Mouse (Mus musculus) G1E (cell line): ENCODE results near the gene Dhx8.

ENCODE experiments used
- CTCF ChIP-seq: IDR thresholded peaks from 2 replicates; pipeline ENCODE4 v1.5.1; 2012; ENCODE audit warnings: low read depth, low read length, inconsistent platforms, mixed read lengths
- POLR2AphosphoS5 ChIP-seq: IDR thresholded peaks from 2 replicates; pipeline ENCODE4 v1.6.1; 2012; ENCODE audit warnings: low read depth, low read length, inconsistent platforms; ENCODE audit not compliant: insufficient replicate concordance
- TAL1 ChIP-seq: conservative IDR thresholded peaks from 2 replicates; pipeline ENCODE4 v1.6.1; 2012; ENCODE audit warnings: low read depth, low read length, inconsistent platforms, mixed read lengths

DNA sequence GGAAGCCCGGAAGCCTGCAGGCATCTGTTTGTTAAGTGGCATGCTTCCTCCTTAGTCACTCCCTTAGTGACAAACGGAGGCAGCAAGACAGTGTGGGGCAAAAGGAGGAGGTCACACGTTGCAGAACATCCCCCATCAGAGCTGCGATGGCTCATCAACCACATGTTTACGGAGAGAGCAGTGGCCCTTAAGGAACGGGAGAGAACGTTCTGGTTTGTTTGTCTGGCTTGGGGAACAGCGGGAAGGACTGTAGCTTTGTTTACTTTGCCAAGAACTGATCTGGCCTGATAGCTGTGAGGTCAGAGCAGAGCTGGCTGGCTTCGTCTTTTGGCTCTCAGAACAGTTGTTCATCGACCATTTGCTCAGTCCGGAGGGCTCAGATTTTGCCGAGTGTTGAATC, 32.3 kb upstream of the Dhx8 start:
- no peak for TF ChIP-seq CTCF
- TF ChIP-seq TAL1, result no peak
- no peak for TF ChIP-seq POLR2AphosphoS5
